Mouse (Mus musculus) brain, embryonic 14.5 days (tissue): ENCODE measurements around the gene Kcp. TPM values are rescaled to one million over a fixed set of nuclear protein-coding genes. Genes with fewer than 3 reads are reported as not detected.
A peak's percentile ranks its signal among the peaks of the same experiment; 100 is the strongest.

Experiments used
- DNase-seq: peaks from one replicate; pipeline ENCODE4 v3.0.0-alpha.2; 2011; ENCODE audit warnings: low read depth
- CTCF ChIP-seq: fragments of 200-500 bp; IDR thresholded peaks from 2 replicates; pipeline ENCODE4 v1.5.1; 2012; ENCODE audit warnings: inconsistent platforms, mild to moderate bottlenecking, moderate library complexity, borderline replicate concordance; ENCODE audit not compliant: insufficient read depth, insufficient read length; ENCODE audit errors: extremely low read depth
- POLR2A ChIP-seq: fragments of 200-500 bp; IDR thresholded peaks from 2 replicates; pipeline ENCODE4 v1.6.1; 2012; ENCODE audit warnings: mild to moderate bottlenecking, inconsistent platforms, borderline replicate concordance; ENCODE audit not compliant: poor library complexity, insufficient read depth, insufficient read length, severe bottlenecking; ENCODE audit errors: extremely low read depth
- polyA plus RNA-seq: library from polyadenylated mRNA; depleted of rRNA; stranded (reverse); fragments of >200 nt; gene quantifications from 2 replicates; pipeline ENCODE4 v1.2.3, GENCODE M21; 2012

Gene Kcp
- polyA plus RNA-seq, 1 experiment = 48.3 TPM

DNA sequence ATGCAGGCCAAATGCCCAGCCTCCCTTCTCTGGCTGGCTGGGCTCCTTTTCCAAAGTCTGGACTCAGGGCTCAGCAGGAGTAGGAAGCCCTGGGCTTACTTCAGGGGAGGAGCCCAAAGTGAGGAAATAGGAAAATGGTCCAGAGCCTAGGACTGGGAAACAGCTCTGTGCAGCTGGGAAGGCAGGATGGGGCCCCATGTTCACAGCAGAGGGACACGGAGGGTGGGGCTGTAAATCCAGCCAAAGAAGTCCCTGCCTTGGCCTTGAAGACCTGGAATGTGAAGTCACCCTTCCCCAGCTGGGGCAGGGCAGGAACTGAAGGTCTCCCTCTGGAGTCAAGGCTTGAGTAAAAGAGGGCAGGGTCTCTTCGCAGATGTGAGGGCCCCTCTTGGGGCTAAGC, 1.3 kb upstream of the Kcp start:
- no peak for DNase-seq
- no peak for TF ChIP-seq CTCF
- TF ChIP-seq POLR2A = no peak

DNA sequence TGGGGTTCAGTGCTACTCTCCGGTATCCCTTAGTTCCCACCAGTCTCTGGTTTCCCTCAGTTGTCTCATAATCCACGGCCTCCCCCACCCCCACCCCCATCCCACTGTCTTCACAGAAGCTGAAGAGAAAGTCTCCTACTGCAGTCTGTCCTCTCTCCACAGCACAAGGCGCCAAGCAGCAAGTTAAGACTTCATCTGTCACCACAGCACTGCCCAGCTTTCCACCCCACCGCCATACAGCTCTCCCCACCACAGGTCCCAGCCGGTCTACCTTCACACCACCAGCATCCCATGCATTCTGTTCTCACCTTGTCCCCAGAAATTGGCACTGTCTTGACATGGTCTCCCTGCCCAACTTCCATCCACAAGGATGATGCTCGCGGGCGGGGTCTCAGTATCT, 918 bp downstream of the Kcp start:
- DNase-seq = no peak

GRCm38 (mm10) chr6:29505493-29505892, 2.3 kb downstream of the Kcp start:
- TF ChIP-seq POLR2A = no peak
- TF ChIP-seq CTCF = no peak
- DNase-seq = no peak

More for the DNA sequence above, 918 bp downstream of the Kcp start:
- no peak for TF ChIP-seq POLR2A
- TF ChIP-seq CTCF = no peak

GRCm38 (mm10) chr6:29501599-29501998, 6.2 kb downstream of the Kcp start:
- TF ChIP-seq POLR2A (no peak), CTCF (peak; percentile 10; the same call in 1 of the 2 replicates)
- DNase-seq = no peak

GRCm38 (mm10) chr6:29500810-29501209, 6.9 kb downstream of the Kcp start:
- DNase-seq = no peak
- TF ChIP-seq CTCF = no peak
- TF ChIP-seq POLR2A = no peak

DNA sequence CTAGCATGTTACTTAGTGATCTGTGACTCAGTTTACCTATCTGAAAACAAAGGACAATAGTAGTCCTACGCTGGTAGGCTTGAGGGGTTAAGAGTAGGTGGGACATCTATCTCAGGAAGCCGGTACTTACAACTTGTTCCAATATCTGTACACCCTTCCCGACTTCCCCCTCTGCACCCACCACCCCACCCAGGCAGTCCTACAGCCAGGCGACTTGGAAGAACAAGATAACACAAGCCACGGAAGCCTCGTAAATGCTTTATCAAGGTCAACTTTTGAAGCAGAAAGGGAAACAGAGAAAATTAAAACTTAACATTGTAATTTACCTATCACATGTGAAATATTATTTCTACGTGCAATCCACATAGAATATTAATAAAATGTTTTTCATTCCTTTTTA, 7.6 kb downstream of the Kcp start:
- DNase-seq = no peak
- no peak for TF ChIP-seq CTCF
- no peak for TF ChIP-seq POLR2A

DNA sequence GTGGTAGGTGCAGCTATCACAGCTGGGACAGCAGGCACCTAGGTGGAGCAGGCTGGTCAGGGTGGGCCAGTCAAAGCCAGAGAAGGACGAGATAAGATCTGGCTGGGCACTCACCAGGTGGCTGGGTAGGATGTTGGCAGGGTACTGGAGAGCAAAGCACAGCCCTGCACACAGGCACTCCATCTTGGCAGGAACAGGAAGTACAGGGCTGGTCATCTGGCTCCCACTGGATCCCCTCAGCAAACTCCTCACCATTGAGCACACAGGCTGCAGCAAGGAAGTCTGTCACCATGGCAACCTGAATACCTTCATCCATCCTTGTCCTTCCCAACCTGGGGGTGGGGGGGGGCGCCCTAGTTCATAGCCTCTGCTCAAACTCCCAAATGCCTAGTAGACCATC, 10.0 kb downstream of the Kcp start:
- DNase-seq = no peak
- no peak for TF ChIP-seq CTCF
- TF ChIP-seq POLR2A = no peak

- TF ChIP-seq CTCF = no peak
- TF ChIP-seq POLR2A = no peak
- DNase-seq = no peak
Measured at GRCm38 (mm10) chr6:29496270-29496669, 11.5 kb downstream of the Kcp start.

DNA sequence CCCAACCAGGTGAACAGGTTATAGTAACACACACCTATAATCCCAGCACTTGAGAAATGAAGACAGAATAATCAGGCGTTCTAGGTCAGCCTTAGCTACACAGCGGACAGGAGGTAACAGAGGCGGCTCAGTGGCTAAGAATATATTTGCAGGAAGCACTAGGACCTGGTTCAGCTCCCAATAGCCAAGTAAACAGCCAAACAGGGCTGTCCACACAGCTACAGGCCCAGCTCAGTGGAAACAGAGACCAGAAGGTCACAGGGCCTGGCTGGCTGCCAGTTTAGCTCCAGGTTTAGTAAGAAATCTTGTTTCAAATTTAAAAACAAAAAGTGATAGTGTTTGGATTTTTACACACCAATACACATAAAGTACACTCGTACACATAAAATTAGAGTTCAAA, 13.7 kb downstream of the Kcp start:
- TF ChIP-seq POLR2A (no peak), CTCF (no peak)
- DNase-seq = no peak

GRCm38 (mm10) chr6:29485951-29486350, 21.8 kb downstream of the Kcp start:
- no peak for DNase-seq
- TF ChIP-seq POLR2A (no peak), CTCF (no peak)

GRCm38 (mm10) chr6:29484716-29485559, 22.8 kb downstream of the Kcp start:
- TF ChIP-seq POLR2A (no peak), CTCF (peak; percentile 96)
- peak; percentile 73 for DNase-seq

DNA sequence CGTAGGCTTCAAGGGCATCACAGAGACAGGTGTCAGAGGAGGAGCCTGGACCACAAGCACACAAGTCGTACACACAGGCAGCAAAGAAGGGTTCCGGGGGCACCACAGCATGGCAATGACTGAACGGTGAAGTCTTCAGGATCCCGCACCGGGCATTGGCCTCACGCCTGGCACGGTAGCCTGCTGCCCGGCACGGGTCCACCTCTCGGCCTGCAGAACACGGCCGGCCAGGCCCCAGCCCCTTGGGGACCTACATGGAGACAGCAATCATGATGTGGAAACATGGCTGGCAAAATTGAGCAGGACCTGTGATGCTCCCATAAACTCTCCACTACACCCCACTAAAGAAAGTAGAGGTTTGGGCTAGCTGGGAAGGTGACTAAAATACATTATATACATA, 25.1 kb downstream of the Kcp start:
- DNase-seq = no peak
- no peak for TF ChIP-seq POLR2A
- no peak for TF ChIP-seq CTCF
